Mouse (Mus musculus): ENCODE data around the gene Hist1h3b.

Hist1h3b gene

GRCm38 (mm10) chr13:23772561-23773313 is 20.7 kb downstream of the Hist1h3b start:
- peak; percentile 95 for DNase-seq (ENCODE audit: low read depth, low spot score)

- peak; percentile 68 for DNase-seq (ENCODE audit: low read depth, low spot score)
Measured at GRCm38 (mm10) chr13:23778339-23778738, 26.3 kb downstream of the Hist1h3b start.

GRCm38 (mm10) chr13:23779025-23779424 is 27.0 kb downstream of the Hist1h3b start:
- no peak for DNase-seq (ENCODE audit: low read depth, low spot score)

GRCm38 (mm10) chr13:23792520-23792919 is 40.5 kb downstream of the Hist1h3b start:
- peak; percentile 60 for DNase-seq (ENCODE audit: low read depth, low spot score)

GRCm38 (mm10) chr13:23799405-23799804 is 47.3 kb downstream of the Hist1h3b start:
- DNase-seq (ENCODE audit: low read depth, low spot score), result no peak
